Mouse (Mus musculus): ENCODE measurements at regions not wholly inside any gene's neighbourhood (a gene's known extent, or its start where the extent isn't known, plus 50 kb on each side); places are given as distances from the start of the nearest gene placed in this dataset.

DNA sequence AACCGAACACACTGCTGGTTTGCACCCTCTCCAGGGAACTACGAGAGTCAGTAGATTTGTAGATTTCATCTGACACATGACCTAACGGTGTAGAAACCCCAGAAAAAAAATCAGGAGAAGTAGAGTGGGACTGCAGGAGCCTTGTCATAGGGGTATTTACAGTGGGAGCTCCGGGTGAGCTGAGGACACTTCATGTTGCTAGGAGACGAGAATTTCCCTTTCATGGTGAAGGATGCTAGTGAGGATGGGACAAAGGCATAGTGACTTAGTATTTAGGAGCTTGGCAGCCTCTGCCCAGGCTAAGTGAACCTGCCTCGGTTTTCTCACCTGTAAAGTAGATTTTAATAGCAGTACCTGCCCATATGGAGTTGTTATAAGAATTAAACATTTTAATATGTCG, 52.8 kb upstream of the Epha4 start:
- no peak for DNase-seq (ENCODE audit: low read depth)

Measured in NIH3T3 (cell line).